Mouse (Mus musculus) liver, embryonic 12.5 days (tissue): Measurements from ENCODE around the gene Sh3bp5l. TPM values are rescaled to one million over a fixed set of nuclear protein-coding genes. Genes with fewer than 3 reads are reported as not detected.

ENCODE experiments used
- ATAC-seq: fragments of 200-750 bp; cut with Nextera tagmentation; 2 replicates; pipeline ENCODE4 v1.8.0; 2017; ENCODE audit warnings: moderate number of reproducible peaks, mild to moderate bottlenecking, moderate library complexity
- H3K27ac ChIP-seq: fragments of 300-500 bp; sonication (generic); 2 replicates; pipeline ENCODE4 v1.5.1; 2016; ENCODE audit warnings: mild to moderate bottlenecking
- H3K27me3 ChIP-seq: fragments of 300-500 bp; sonication (generic); replicated peaks from 2 replicates; pipeline ENCODE4 v1.6.1; 2016; ENCODE audit warnings: mild to moderate bottlenecking, moderate library complexity
- H3K36me3 ChIP-seq: fragments of 300-500 bp; sonication (generic); 2 replicates; pipeline ENCODE4 v1.6.1; 2016; ENCODE audit warnings: mild to moderate bottlenecking, moderate library complexity
- H3K4me1 ChIP-seq: fragments of 300-500 bp; sonication (generic); 2 replicates; pipeline ENCODE4 v1.6.1; 2016
- H3K4me2 ChIP-seq: fragments of 300-500 bp; sonication (generic); 2 replicates; pipeline ENCODE4 v1.6.1; 2016; ENCODE audit warnings: mild to moderate bottlenecking, moderate library complexity
- H3K4me3 ChIP-seq: fragments of 300-500 bp; sonication (generic); 2 replicates; pipeline ENCODE4 v1.5.1; 2016; ENCODE audit warnings: mild to moderate bottlenecking, moderate library complexity
- H3K9ac ChIP-seq: fragments of 300-500 bp; sonication (generic); 2 replicates; pipeline ENCODE4 v1.6.1; 2016; ENCODE audit warnings: mild to moderate bottlenecking, moderate library complexity
- H3K9me3 ChIP-seq: fragments of 300-500 bp; sonication (generic); replicated peaks from 2 replicates; pipeline ENCODE4 v1.6.1; 2016; ENCODE audit warnings: mild to moderate bottlenecking, moderate library complexity
- WGBS: fragments of 180-500 bp; shearing (Covaris S2); methylation state at CpG from one replicate; pipeline ENCODE4 v1.1.7; 2016; ENCODE audit not compliant: insufficient replicate concordance; 5-methylcytosine and 5-hydroxymethylcytosine counted together
- polyA plus RNA-seq: library from polyadenylated mRNA; unstranded; fragments of >200 nt; fragmentation: Nextera tagmentation; extraction: Ambion mirVana; gene quantifications from 2 replicates; pipeline ENCODE4 v1.2.1, GENCODE M21; 2016

Sh3bp5l gene
- polyA plus RNA-seq: 19.8 and 19.9 TPM in 2 replicates

- H3K27me3 ChIP-seq: no peaks in the 10 kb centered on the region
- WGBS: under 1% methylated on average over 52 of the region's 52 CpGs
- no peaks in the 10 kb centered on the region for H3K9me3 ChIP-seq
- peak; percentile 92 for ATAC-seq
- H3K4me3 ChIP-seq: peak within 1 kb of the TSS; percentile 87
- H3K36me3 ChIP-seq: peaks cover 57% of the 10 kb centered on the region
- H3K9ac ChIP-seq: peak within 1 kb of the TSS; percentile 90
- peak within 1 kb of the TSS; percentile 96 for H3K4me2 ChIP-seq
- H3K27ac ChIP-seq: peak within 1 kb of the TSS; percentile 92
- peaks cover 55% of the 10 kb centered on the region for H3K4me1 ChIP-seq
Observed at GRCm38 (mm10) chr11:58330276-58331148, at the start of gene Sh3bp5l, which contains the start of gene Zfp672. Gene Sh3bp5l, plus strand, starts transcription at chr11:58330724. Gene Zfp672, minus strand, starts transcription at chr11:58330339.

- no peak overlapping the region for H3K4me3 ChIP-seq
- 64% methylated on average over 13 of the region's 13 CpGs for WGBS
- no peaks in the 10 kb centered on the region for H3K36me3 ChIP-seq
- no peak overlapping the region for H3K27ac ChIP-seq
- no peak overlapping the region for H3K9ac ChIP-seq
- H3K4me1 ChIP-seq: no peaks in the 10 kb centered on the region
- no peaks in the 10 kb centered on the region for H3K9me3 ChIP-seq
- peaks cover 12% of the 10 kb centered on the region; the same call in 1 of the 2 replicates for H3K27me3 ChIP-seq
- no peak overlapping the region for H3K4me2 ChIP-seq
- no peak for ATAC-seq
Observed at GRCm38 (mm10) chr11:58281970-58282496, 48.5 kb upstream of the Sh3bp5l start.

- H3K27me3 ChIP-seq: peaks cover 12% of the 10 kb centered on the region; the same call in 1 of the 2 replicates
- no peaks in the 10 kb centered on the region for H3K36me3 ChIP-seq
- H3K4me2 ChIP-seq: no peak overlapping the region
- H3K9ac ChIP-seq: no peak overlapping the region
- no peak for ATAC-seq
- WGBS: 55% methylated on average over 5 of the region's 5 CpGs
- H3K27ac ChIP-seq: no peak overlapping the region
- no peak overlapping the region for H3K4me3 ChIP-seq
- H3K9me3 ChIP-seq: no peaks in the 10 kb centered on the region
- no peaks in the 10 kb centered on the region for H3K4me1 ChIP-seq
Observed at GRCm38 (mm10) chr11:58282518-58282917, 48.0 kb upstream of the Sh3bp5l start.

- Histone ChIP-seq H3K4me1 (no peaks in the 10 kb centered on the region), H3K4me2 (no peak overlapping the region), H3K27me3 (peaks cover 8% of the 10 kb centered on the region; the same call in 1 of the 2 replicates), H3K9me3 (no peaks in the 10 kb centered on the region), H3K27ac (no peak overlapping the region), H3K4me3 (no peak overlapping the region), H3K36me3 (no peaks in the 10 kb centered on the region), H3K9ac (no peak overlapping the region)
- WGBS: 38% methylated on average over 9 of the region's 9 CpGs
- ATAC-seq: no peak
Observed at GRCm38 (mm10) chr11:58289992-58290682, 40.4 kb upstream of the Sh3bp5l start.

- Histone ChIP-seq H3K9me3 (no peaks in the 10 kb centered on the region), H3K4me2 (no peak overlapping the region), H3K4me1 (no peaks in the 10 kb centered on the region), H3K27ac (no peak overlapping the region), H3K27me3 (peaks cover 6% of the 10 kb centered on the region; the same call in 1 of the 2 replicates), H3K9ac (no peak overlapping the region), H3K36me3 (no peaks in the 10 kb centered on the region), H3K4me3 (no peak overlapping the region)
- 67% methylated on average over 4 of the region's 4 CpGs for WGBS
- no peak for ATAC-seq
Observed at GRCm38 (mm10) chr11:58290812-58291211, 39.7 kb upstream of the Sh3bp5l start.

GRCm38 (mm10) chr11:58292791-58293190 lies 37.7 kb upstream of the Sh3bp5l start:
- Histone ChIP-seq H3K27ac (no peak overlapping the region), H3K9me3 (no peaks in the 10 kb centered on the region), H3K4me3 (no peak overlapping the region), H3K4me2 (no peak overlapping the region), H3K4me1 (no peaks in the 10 kb centered on the region), H3K9ac (no peak overlapping the region), H3K27me3 (no peaks in the 10 kb centered on the region), H3K36me3 (no peaks in the 10 kb centered on the region)
- ATAC-seq: no peak; the same call in 1 of the 2 replicates
- 39% methylated on average over 4 of the region's 4 CpGs for WGBS

- Histone ChIP-seq H3K9ac (no peak overlapping the region), H3K36me3 (no peaks in the 10 kb centered on the region), H3K4me3 (no peak overlapping the region), H3K27me3 (no peaks in the 10 kb centered on the region), H3K4me1 (peaks cover 11% of the 10 kb centered on the region), H3K9me3 (no peaks in the 10 kb centered on the region), H3K4me2 (no peak overlapping the region), H3K27ac (no peak overlapping the region)
- no peak for ATAC-seq
- 72% methylated on average over 6 of the region's 6 CpGs for WGBS
Observed at GRCm38 (mm10) chr11:58297396-58297795, 33.1 kb upstream of the Sh3bp5l start.

- Histone ChIP-seq H3K4me3 (peak overlapping the region; percentile 72), H3K4me1 (peaks cover 24% of the 10 kb centered on the region), H3K4me2 (peak overlapping the region; percentile 78), H3K27ac (no peak overlapping the region), H3K9ac (peak overlapping the region; percentile 35; the same call in 1 of the 2 replicates), H3K27me3 (no peaks in the 10 kb centered on the region), H3K36me3 (no peaks in the 10 kb centered on the region), H3K9me3 (no peaks in the 10 kb centered on the region)
- no peak for ATAC-seq
- 24% methylated on average over 13 of the region's 13 CpGs for WGBS
Observed at GRCm38 (mm10) chr11:58301057-58301456, 29.5 kb upstream of the Sh3bp5l start.

GRCm38 (mm10) chr11:58301837-58302754 lies 28.4 kb upstream of the Sh3bp5l start:
- Histone ChIP-seq H3K4me2 (peak overlapping the region; percentile 78), H3K27ac (peak overlapping the region; percentile 96), H3K4me1 (peaks cover 31% of the 10 kb centered on the region), H3K4me3 (peak overlapping the region; percentile 72), H3K27me3 (no peaks in the 10 kb centered on the region), H3K36me3 (no peaks in the 10 kb centered on the region), H3K9me3 (no peaks in the 10 kb centered on the region), H3K9ac (peak overlapping the region; percentile 77)
- peak; percentile 87 for ATAC-seq
- under 1% methylated on average over 36 of the region's 36 CpGs for WGBS

GRCm38 (mm10) chr11:58302774-58303445 lies 27.6 kb upstream of the Sh3bp5l start:
- H3K36me3 ChIP-seq: no peaks in the 10 kb centered on the region
- H3K4me3 ChIP-seq: peak overlapping the region; percentile 72
- H3K4me1 ChIP-seq: peaks cover 37% of the 10 kb centered on the region
- H3K27ac ChIP-seq: peak overlapping the region; percentile 96
- H3K9ac ChIP-seq: peak overlapping the region; percentile 77
- peak overlapping the region; percentile 78 for H3K4me2 ChIP-seq
- H3K27me3 ChIP-seq: no peaks in the 10 kb centered on the region
- no peaks in the 10 kb centered on the region for H3K9me3 ChIP-seq
- 1% methylated on average over 26 of the region's 26 CpGs for WGBS
- peak; percentile 66 for ATAC-seq
